Mouse (Mus musculus) kidney, postnatal 4 days (tissue): ENCODE data around the gene Gm14180.
"Not testable (repeated sequence)": the region's sequence is repeated elsewhere in the genome, so short reads cannot be mapped to it uniquely, and the experiment has no call there.

Experiments used
- DNase-seq, 2 experiments: peaks; one replicate each; pipeline ENCODE4 v3.0.0; 2021; ENCODE audit warnings: mixed read lengths in 2 of 2

The Gm14180 gene

DNA sequence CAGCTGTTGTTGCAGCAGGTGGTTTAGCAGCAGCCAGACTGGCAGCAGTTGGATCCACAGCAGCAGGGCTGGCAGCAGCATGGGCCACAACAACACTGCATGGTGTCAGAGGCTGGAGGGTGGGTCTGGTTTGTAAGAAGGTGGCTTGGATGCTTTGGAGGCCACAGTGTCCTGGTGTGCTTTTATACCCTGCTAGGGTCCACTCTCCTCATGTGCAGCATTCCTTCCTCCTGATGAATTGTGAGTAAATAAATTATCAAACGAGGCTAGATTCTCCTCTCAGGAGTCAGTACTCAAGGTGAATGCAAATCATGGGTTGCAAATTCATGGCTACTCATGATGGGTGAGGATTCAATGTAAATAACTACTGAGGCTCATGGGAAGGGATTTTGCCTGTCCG lies at the start of gene Gm14180:
Gene Gm14180, minus strand, starts transcription at position 101 of the 400 bp plus-strand sequence.
- no peak for DNase-seq

DNA sequence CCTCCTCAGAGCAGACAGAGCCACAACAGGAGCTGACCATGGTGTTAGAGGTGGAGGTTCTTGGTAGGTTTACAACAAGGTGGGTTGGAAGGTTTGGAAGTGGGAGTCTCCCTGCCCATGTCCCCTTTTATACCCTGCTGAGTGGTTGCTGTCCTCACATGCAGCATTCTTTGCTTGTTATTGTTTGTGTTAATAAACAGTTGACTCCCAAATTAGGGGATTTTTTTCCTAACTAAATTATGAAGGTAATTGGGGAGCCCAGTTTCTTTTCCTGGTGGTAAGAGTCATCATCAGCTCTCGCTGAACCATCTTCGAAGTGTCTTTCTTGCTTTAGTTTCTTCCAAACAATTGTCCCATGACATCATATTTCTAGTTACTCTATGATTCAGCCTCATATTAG lies 46.5 kb upstream of the Gm14180 start, which contains the start of gene Krtap4-8:
Gene Krtap4-8, minus strand, starts transcription at position 101 of the 400 bp plus-strand sequence.
- no peak for DNase-seq

DNA sequence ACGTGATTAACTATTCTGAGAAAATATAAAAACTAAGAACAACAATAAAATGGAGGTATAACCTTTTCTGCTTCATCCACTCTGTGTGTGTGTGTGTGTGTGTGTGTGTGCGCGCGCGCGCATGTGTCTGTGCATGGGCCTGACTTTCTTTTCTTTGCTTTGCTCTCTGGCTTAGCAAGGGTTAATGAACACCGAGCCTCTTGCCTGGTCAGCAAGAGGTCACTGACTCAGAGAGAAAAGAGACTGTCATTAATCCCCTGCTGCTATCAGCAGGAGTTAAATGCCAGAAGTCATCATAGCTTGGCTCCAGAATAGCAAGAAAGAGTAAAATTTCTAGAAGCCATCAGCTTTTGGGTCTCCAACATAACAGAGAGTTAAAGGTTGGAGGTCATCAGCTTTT lies 44.3 kb upstream of the Gm14180 start:
- no peak for DNase-seq

DNA sequence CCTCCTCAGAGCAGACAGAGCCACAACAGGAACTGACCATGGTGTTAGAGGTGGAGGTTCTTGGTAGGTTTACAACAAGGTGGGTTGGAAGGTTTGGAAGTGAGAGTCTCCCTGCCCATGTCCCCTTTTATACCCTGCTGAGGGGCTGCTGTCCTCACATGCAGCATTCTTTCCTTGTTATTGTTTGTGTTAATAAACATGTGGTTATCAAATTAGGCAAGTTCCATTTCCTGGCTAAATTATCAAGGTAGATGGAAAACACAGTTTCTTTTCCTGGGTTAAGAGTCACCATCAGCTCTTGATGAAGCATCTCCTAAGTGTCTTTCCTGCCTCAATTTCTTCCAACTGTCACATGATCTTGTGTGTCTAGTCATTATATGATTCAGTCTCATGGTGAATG lies 38.7 kb upstream of the Gm14180 start, which contains the start of gene Gm11595:
Gene Gm11595, minus strand, starts transcription at position 101 of the 400 bp plus-strand sequence.
- not testable (repeated sequence) for DNase-seq

DNA sequence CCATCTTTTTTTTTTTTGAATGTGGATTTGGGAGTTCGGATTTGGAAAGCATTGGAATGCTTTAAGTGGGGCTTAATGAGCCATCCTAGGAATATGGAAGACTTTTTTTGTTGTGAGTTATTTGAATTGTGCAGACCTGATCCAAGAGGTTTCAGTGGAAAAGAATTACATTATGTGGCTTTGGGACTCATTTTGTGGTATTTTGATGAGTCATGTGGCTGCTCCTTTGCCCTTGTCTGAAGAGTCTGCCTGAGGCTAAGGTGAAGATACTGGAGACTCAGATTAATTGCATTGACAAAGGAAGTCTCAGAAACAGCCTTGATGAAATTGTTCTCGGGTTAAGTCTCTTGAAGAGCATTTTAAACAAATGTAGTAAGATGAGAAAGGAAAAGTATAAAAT lies 34.3 kb upstream of the Gm14180 start:
- no peak for DNase-seq

DNA sequence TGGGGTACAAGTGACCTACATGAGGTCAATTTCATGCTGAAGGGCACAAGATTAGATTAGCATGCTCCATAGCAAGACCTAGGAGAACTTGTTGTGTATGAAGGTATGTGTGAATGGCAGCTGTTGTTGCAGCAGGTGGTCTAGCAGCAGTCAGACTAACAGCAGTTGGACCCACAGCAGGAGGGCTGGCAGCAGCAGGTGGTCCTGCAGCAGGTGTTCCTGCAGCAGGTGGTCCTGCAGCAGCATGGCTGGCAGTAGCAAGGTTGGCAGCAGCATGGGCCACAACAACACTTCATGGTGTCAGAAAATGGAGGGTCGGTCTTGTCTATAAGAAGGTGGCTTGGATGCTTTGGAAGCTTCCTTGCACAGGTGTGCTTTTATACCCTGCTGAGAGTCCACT lies 24.8 kb upstream of the Gm14180 start:
- no peak for DNase-seq

DNA sequence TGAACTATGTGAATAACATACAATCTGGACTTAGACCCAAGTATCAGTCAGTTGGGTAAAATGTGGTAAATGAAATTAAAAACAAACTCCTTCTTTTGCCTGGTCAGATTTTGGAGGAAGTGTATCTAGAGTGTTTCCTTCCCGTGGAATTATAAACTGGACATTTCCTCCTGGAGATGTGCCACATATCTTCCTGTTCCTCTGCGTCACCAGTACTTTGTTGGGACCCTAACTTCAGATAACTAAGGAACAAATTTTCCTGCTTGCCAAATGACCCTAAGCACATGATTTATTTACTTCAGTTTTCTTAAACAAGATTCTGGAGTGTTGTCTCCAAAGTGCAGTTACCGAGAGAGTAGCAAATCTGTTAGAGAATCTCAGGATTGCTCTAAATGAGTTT lies 9.9 kb upstream of the Gm14180 start:
- no peak for DNase-seq

DNA sequence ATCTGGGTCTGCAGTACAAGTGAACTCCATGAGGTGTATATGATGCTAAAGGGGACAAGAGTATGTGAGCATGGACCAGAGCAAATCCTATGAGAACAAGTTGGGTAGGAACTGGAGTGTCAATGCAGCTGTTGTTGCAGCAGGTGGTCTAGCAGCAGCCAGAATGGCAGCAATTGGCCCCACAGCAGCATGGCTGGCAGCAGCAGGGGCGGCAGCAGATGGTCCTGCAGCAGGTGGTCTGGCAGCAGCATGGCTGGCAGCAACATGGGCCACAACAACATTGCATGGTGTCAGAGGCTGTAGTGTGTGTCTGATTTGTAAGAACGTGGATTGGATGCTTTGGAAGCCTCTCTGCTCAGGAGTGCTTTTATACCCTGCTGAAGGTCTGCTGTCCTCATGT lies 10.0 kb downstream of the Gm14180 start:
- no peak for DNase-seq

DNA sequence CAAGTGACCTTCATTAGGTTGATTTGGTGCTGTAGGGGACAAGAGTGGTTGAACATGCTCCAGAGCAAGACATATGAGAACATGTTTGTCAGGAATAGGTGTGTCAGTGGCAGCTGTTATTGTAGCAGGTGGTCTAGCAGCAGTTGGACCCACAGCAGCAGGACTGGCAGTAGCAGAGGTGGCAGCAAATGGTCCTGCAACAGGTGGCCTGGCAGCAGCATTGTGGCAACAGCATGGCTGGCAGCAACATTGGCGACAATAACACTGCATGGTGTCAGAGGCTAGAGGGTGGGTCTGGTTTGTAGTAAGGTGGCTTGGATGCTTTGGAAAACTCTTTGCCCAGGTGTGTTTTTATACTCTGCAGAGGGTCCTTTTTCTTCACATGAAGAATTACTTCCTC lies 15.3 kb downstream of the Gm14180 start:
- DNase-seq: no peak

DNA sequence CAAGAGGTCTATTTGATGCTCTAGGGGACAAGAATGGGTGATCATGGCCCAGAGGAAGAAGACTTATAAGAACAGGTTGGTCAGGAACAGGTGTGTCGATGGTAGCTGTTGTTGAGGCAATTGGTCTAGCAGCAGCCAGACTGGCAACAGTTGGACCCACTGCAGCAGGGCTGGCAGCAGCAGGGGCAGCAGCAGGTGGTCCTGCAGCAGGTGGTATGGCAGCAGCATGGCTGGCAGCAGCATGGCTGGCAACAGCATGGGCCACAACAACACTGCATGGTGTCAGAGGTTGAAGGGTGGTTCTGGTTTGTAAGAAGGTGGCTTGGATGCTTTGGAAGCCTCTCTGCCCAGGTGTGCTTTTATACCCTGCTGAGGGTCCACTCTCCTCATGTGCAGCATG lies 43.6 kb downstream of the Gm14180 start, which contains the start of gene Gm14190:
Gene Gm14190, minus strand, starts transcription at position 278 of the 400 bp plus-strand sequence.
- DNase-seq: no peak

DNA sequence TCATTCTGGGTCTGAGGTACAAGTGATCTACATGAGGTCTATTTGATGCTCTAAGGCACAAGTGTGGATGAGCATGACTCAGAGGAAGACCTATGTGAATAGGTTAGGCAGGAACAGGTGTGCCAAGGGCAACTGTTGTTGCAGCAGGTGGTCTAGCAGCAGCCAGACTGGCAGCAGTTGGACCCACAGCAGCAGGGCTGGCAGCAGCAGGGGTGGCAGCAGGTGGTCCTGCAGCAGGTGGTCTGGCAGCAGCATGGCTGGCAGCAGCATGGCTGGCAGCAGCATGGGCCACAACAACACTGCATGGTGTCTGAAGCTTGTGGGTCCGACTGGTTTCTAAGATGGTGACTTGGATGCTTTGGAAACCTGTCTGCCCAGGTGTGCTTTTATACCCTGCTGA lies 48.9 kb downstream of the Gm14180 start:
- not testable (repeated sequence) for DNase-seq
